Mouse (Mus musculus): ENCODE results near the gene Adnp. TPM values are rescaled to one million over a fixed set of nuclear protein-coding genes. Genes with fewer than 3 reads are reported as not detected.
A peak's percentile ranks its signal among the peaks of the same experiment; 100 is the strongest.

The Adnp gene
- polyA plus RNA-seq, 1 experiment from 2014 or later: 5.4 TPM

DNA sequence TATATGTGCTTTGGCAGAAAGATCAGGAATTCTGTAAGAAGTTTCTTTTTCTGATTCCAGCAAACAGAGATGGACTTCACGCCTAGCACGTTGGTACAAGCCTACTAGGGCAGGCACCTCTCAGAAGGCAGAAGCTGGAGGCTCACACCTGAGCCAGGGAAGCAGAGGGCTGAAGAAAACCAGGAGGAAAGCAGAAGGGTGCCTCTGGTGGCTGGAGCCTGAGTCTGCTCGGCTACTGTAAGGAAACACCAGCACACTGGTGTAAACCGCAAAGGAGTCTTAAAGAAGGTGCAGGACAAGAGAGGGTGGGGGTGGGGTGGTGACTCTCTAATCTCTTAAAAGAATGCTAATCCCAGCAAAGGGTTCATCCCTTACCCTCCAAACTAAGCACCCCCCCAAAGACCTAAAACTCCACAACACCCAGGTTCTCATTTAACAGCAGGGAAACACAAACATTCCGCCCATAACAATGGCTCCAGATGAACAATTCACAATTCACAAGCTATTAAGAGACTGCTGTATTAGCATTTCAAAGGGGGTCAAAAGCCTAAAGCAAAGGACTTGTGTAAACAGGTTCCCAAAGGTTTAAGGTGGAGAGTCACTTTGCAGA lies 7.0 kb upstream of the Adnp start:
- H3K4me2 ChIP-seq (replicated peaks; ENCODE audit: low read depth): no peak overlapping the region
- peaks cover 76% of the 10 kb centered on the region for H3K36me3 ChIP-seq (ENCODE audit: control insufficient read depth, insufficient read depth)
- ATAC-seq: no peak
- H3K27me3 ChIP-seq (replicated peaks; ENCODE audit: control insufficient read depth, insufficient read depth, low read length): no peaks in the 10 kb centered on the region
- H3K27ac ChIP-seq (ENCODE audit: low read depth, low read length): no peak overlapping the region
- no peak overlapping the region for H3K9ac ChIP-seq (ENCODE audit: low read depth, low read length)
- no peak overlapping the region for H3K4me3 ChIP-seq (ENCODE audit: low read depth, low read length)
- no peaks in the 10 kb centered on the region for H3K9me3 ChIP-seq (ENCODE audit: control insufficient read depth)
- 49% methylated on average over 5 of the region's 5 CpGs for WGBS
- no peaks in the 10 kb centered on the region for H3K4me1 ChIP-seq (replicated peaks; ENCODE audit: control insufficient read depth, insufficient read depth, low read length)
- TF ChIP-seq CTCF (IDR thresholded peaks at IDR 0.05; ENCODE audit: low read depth): peak; percentile 55

DNA sequence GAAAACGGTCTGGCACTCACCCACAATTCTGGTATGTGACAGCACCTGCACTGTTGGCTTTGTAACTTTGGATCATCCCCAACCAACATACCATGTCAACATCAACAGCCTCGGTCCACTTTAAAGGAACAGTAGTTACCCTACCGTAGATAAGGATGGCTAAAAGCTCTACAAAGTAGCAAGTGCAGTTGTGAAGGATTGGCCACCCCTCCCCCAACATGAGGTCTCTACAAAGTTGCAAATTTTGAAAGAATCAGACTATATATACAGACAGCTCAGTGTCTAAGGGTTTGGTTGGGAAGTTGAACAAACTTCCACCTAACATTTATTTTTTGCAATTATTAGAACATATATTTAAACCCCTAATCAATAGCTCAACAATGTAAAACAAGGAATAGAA lies 971 bp upstream of the Adnp start:
- TF ChIP-seq CTCF (IDR thresholded peaks at IDR 0.05; ENCODE audit: low read depth): no peak
- H3K4me1 ChIP-seq (replicated peaks; ENCODE audit: control insufficient read depth, insufficient read depth, low read length): no peaks in the 10 kb centered on the region
- H3K4me3 ChIP-seq (ENCODE audit: low read depth, low read length): no peak overlapping the region
- H3K9me3 ChIP-seq (ENCODE audit: control insufficient read depth): no peaks in the 10 kb centered on the region
- no peaks in the 10 kb centered on the region for H3K27me3 ChIP-seq (replicated peaks; ENCODE audit: control insufficient read depth, insufficient read depth, low read length)
- H3K36me3 ChIP-seq (ENCODE audit: control insufficient read depth, insufficient read depth): peaks cover 35% of the 10 kb centered on the region
- H3K4me2 ChIP-seq (replicated peaks; ENCODE audit: low read depth): no peak overlapping the region
- no peak overlapping the region for H3K9ac ChIP-seq (ENCODE audit: low read depth, low read length)
- WGBS: 97% methylated on average over 3 of the region's 3 CpGs
- no peak for ATAC-seq
- peak overlapping the region; percentile 99 for H3K27ac ChIP-seq (ENCODE audit: low read depth, low read length)

DNA sequence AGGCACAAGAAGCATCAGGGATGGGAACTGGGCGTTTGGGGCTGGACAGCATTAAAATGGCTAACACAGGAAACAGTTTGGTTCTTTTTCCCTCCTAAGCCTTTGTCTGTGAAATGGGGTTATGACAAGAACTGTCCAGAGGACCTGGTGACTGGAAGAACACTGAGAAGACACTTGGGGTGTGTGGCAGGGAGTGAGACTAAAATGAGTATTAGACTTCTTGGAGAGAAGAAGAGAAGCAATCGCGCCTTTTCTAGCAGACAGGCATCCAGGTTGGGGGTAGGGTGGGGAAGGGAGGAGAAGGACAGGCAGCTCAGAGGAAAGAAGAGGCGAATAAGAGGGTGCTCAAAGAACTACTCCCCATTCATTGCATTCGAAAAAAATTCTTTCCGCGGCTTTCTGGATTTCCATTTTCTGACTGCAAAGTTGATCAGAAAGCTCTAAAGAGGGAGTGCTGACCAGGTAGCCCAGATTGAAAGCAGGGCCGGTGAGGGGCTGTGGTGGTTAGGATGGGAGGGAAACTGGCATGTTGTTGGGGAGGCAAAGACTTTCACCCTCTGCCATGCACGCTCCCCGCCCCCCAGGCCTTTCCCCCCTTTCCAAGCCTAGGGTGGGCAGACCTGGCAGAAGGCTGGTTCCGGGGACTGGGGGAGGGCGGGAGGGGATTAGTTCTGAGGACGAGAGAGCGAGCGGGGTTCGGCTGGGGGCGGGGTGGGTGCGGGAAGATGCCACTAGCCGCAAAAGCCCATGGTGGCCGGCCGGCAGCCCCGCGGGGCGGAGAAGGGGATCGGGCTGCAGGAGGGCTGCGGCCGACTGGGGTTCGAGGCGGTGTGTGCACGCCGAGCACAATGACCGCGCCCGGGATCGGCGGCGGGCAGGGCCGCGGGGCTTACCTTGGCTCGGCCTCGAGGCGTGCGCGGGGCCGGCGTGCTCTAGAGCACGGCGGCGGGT lies 956 bp downstream of the Adnp start:
- Histone ChIP-seq H3K4me2 (replicated peaks; ENCODE audit: low read depth) (peak overlapping the region; percentile 71), H3K36me3 (ENCODE audit: control insufficient read depth, insufficient read depth) (peaks cover 17% of the 10 kb centered on the region; the same call in 1 of the 2 replicates), H3K9me3 (ENCODE audit: control insufficient read depth) (no peaks in the 10 kb centered on the region), H3K27ac (ENCODE audit: low read depth, low read length) (peak overlapping the region; percentile 99), H3K4me3 (ENCODE audit: low read depth, low read length) (peak overlapping the region; percentile 96), H3K4me1 (replicated peaks; ENCODE audit: control insufficient read depth, insufficient read depth, low read length) (no peaks in the 10 kb centered on the region), H3K9ac (ENCODE audit: low read depth, low read length) (peak overlapping the region; percentile 99), H3K27me3 (replicated peaks; ENCODE audit: control insufficient read depth, insufficient read depth, low read length) (no peaks in the 10 kb centered on the region)
- no peak for TF ChIP-seq CTCF (IDR thresholded peaks at IDR 0.05; ENCODE audit: low read depth)
- no peak for ATAC-seq
- 1% methylated on average over 43 of the region's 49 CpGs for WGBS

DNA sequence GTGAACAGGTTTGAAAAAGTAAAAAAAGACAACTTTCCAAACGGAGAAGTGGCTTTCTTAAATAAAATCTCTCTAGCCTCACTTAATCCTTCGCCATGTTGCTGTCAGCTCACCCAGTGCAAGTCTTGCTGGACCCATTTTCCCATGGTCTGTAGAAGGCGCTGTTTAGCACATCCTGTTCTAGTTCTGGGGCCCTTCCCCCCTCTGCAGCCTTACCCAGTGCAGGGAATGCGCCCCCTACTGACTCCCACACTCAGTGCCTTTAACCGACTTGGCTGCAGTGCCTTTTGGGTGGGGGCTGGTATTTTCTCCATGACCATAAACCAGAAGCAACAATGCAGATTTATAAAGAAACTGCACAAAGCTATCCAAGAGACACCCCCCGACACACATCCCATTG lies 1.6 kb downstream of the Adnp start:
- peak overlapping the region; percentile 99 for H3K9ac ChIP-seq (ENCODE audit: low read depth, low read length)
- H3K36me3 ChIP-seq (ENCODE audit: control insufficient read depth, insufficient read depth): peaks cover 12% of the 10 kb centered on the region
- TF ChIP-seq CTCF (IDR thresholded peaks at IDR 0.05; ENCODE audit: low read depth): peak; percentile 100
- H3K27me3 ChIP-seq (replicated peaks; ENCODE audit: control insufficient read depth, insufficient read depth, low read length): no peaks in the 10 kb centered on the region
- ATAC-seq: peak; percentile 43
- H3K4me3 ChIP-seq (ENCODE audit: low read depth, low read length): peak overlapping the region; percentile 96
- no peaks in the 10 kb centered on the region for H3K4me1 ChIP-seq (replicated peaks; ENCODE audit: control insufficient read depth, insufficient read depth, low read length)
- peak overlapping the region; percentile 99; the same call in 1 of the 2 replicates for H3K27ac ChIP-seq (ENCODE audit: low read depth, low read length)
- H3K4me2 ChIP-seq (replicated peaks; ENCODE audit: low read depth): peak overlapping the region; percentile 71
- H3K9me3 ChIP-seq (ENCODE audit: control insufficient read depth): no peaks in the 10 kb centered on the region
- 1% methylated on average over 6 of the region's 6 CpGs for WGBS

DNA sequence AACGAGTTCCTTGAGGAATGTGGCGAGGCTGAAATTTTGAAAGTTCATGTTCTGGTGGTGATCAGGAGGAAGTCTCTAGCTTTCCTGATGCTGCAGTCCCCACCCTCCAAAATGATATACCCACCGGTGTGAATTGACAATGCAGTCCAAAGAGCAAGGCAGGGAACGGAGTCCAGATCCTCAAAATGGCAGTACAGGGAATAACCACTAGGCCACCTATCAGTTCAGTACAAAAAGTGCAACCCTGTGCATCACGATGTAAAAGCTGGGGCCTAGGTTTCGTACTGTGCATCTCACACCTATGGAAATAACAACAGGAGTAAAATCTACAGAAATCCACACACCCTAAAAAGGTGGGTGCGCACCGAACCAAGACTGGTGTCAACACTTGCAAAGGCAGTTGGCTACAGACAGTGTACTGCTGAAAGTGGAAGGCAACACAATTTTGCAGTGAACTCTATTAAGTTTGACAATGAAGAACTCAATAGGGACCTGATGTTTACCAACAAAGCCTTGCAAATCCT lies 2.4 kb downstream of the Adnp start:
- Histone ChIP-seq H3K9ac (ENCODE audit: low read depth, low read length) (no peak overlapping the region), H3K4me1 (replicated peaks; ENCODE audit: control insufficient read depth, insufficient read depth, low read length) (no peaks in the 10 kb centered on the region), H3K9me3 (ENCODE audit: control insufficient read depth) (no peaks in the 10 kb centered on the region), H3K4me2 (replicated peaks; ENCODE audit: low read depth) (peak overlapping the region; percentile 71), H3K4me3 (ENCODE audit: low read depth, low read length) (peak overlapping the region; percentile 96), H3K27ac (ENCODE audit: low read depth, low read length) (no peak overlapping the region), H3K27me3 (replicated peaks; ENCODE audit: control insufficient read depth, insufficient read depth, low read length) (no peaks in the 10 kb centered on the region), H3K36me3 (ENCODE audit: control insufficient read depth, insufficient read depth) (peaks cover 7% of the 10 kb centered on the region)
- 0 out of 2 replicates have a peak, but pooled peaks have one; percentile 26 for TF ChIP-seq CTCF (IDR thresholded peaks at IDR 0.05; ENCODE audit: low read depth)
- 62% methylated on average over 8 of the region's 8 CpGs for WGBS
- ATAC-seq: no peak
